Mouse (Mus musculus): ENCODE data around the gene Msi2. TPM values are rescaled to one million over a fixed set of nuclear protein-coding genes. Genes with fewer than 3 reads are reported as not detected.

The Msi2 gene
- total and polyA plus RNA-seq, 2 experiments from 2014 or later: 26.9 to 133 TPM

GRCm38 (mm10) chr11:88627327-88627726 is 91.0 kb downstream of the Msi2 start:
- DNase-seq (ENCODE audit: low spot score) (no peak), ATAC-seq (ENCODE audit: low FRiP score) (no peak)
- H3K9ac ChIP-seq (replicated peaks; ENCODE audit: low read length, poor library complexity, severe bottlenecking): no peak overlapping the region
- H3K4me2 ChIP-seq (ENCODE audit: low read depth, low read length, poor library complexity, severe bottlenecking): no peak overlapping the region
- H3K27ac ChIP-seq (ENCODE audit: low read depth, low read length): no peak overlapping the region; the same call in 1 of the 2 replicates
- WGBS: 64% methylated on average over 7 of the region's 7 CpGs
- no peaks in the 10 kb centered on the region for H3K9me3 ChIP-seq (ENCODE audit: low read length)
- TF ChIP-seq CTCF (IDR thresholded peaks at IDR 0.05): no peak
- no peaks in the 10 kb centered on the region for H3K27me3 ChIP-seq (ENCODE audit: insufficient read depth, low read length)
- H3K36me3 ChIP-seq (ENCODE audit: insufficient read depth, low read length): no peaks in the 10 kb centered on the region
- H3K4me3 ChIP-seq (ENCODE audit: low read depth, low read length): no peak overlapping the region
- H3K4me1 ChIP-seq (ENCODE audit: insufficient read depth, low read length): 0 out of 2 replicates have a peak, but pooled peaks cover 9% of the 10 kb centered on the region

DNA sequence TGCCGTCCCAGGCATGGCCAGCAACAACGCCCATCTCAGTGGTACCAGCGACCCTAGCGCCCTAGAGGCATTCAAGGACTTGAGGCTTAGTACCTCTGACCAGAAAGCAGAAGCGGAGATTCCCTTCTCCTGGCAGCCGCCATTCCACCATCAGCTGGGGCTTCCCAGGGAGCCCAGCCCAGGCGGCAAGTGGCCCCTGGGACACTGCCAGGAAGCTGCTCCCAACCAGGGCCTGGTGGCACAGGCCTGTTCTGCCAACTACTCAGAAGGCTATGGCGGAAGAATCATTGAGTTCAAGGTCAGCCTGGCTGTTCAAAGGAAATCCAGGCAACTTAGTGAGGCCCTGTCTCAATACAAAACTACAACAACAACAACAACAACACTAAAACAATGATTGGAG is 91.7 kb downstream of the Msi2 start:
- Histone ChIP-seq H3K27me3 (ENCODE audit: insufficient read depth, low read length) (no peaks in the 10 kb centered on the region), H3K4me1 (ENCODE audit: insufficient read depth, low read length) (0 out of 2 replicates have a peak, but pooled peaks cover 9% of the 10 kb centered on the region), H3K4me2 (ENCODE audit: low read depth, low read length, poor library complexity, severe bottlenecking) (no peak overlapping the region), H3K4me3 (ENCODE audit: low read depth, low read length) (no peak overlapping the region), H3K9ac (replicated peaks; ENCODE audit: low read length, poor library complexity, severe bottlenecking) (no peak overlapping the region), H3K36me3 (ENCODE audit: insufficient read depth, low read length) (no peaks in the 10 kb centered on the region), H3K9me3 (ENCODE audit: low read length) (no peaks in the 10 kb centered on the region), H3K27ac (ENCODE audit: low read depth, low read length) (no peak overlapping the region)
- 58% methylated on average over 8 of the region's 8 CpGs for WGBS
- DNase-seq (ENCODE audit: low spot score): no peak
- ATAC-seq (ENCODE audit: low FRiP score): no peak
- TF ChIP-seq CTCF (IDR thresholded peaks at IDR 0.05): no peak

DNA sequence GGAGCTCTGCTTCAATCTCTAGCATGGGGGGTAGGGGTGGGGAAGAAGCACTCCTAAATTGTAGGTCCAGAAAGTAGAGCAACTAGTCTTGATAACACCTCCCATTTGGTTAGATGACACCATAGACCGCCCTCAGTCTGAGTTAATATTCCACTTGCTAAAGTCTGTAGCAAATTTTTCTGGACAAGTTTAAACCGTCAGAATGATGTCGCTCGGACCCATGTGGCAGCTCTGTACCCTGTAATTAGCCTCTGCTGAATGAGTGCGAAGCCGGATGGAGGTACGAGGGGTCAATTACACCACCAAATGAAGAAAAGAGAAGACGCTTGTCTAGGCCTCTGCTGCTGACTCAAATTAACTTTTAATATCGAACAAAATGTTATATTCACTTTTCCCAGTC is 92.3 kb downstream of the Msi2 start:
- Histone ChIP-seq H3K9ac (replicated peaks; ENCODE audit: low read length, poor library complexity, severe bottlenecking) (no peak overlapping the region), H3K27ac (ENCODE audit: low read depth, low read length) (no peak overlapping the region), H3K27me3 (ENCODE audit: insufficient read depth, low read length) (no peaks in the 10 kb centered on the region), H3K9me3 (ENCODE audit: low read length) (no peaks in the 10 kb centered on the region), H3K4me1 (ENCODE audit: insufficient read depth, low read length) (0 out of 2 replicates have a peak, but pooled peaks cover 9% of the 10 kb centered on the region), H3K36me3 (ENCODE audit: insufficient read depth, low read length) (no peaks in the 10 kb centered on the region), H3K4me2 (ENCODE audit: low read depth, low read length, poor library complexity, severe bottlenecking) (no peak overlapping the region), H3K4me3 (ENCODE audit: low read depth, low read length) (no peak overlapping the region)
- no peak for ATAC-seq (ENCODE audit: low FRiP score)
- no peak for DNase-seq (ENCODE audit: low spot score)
- TF ChIP-seq CTCF (IDR thresholded peaks at IDR 0.05): no peak
- 74% methylated on average over 9 of the region's 9 CpGs for WGBS

DNA sequence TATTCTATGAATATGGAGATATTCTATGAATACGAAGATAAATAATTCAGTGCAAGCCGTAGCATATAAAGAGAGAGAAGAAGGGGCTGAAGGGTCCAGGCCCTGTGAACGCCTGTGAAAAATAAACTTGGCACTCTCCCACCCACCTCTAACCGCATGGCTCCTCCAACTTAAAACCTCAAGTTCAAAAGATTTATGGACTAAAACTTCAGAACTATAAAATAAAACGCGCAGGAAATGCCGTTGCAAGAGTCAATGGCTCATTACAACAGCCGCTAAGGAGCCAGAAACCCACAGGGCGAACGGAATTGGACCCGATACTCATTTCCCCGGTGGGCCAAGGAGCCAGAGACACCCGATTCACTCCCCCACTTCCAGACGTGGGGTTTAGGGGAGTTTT is 93.2 kb downstream of the Msi2 start:
- Histone ChIP-seq H3K4me1 (ENCODE audit: insufficient read depth, low read length) (0 out of 2 replicates have a peak, but pooled peaks cover 9% of the 10 kb centered on the region), H3K4me2 (ENCODE audit: low read depth, low read length, poor library complexity, severe bottlenecking) (no peak overlapping the region), H3K4me3 (ENCODE audit: low read depth, low read length) (no peak overlapping the region), H3K9ac (replicated peaks; ENCODE audit: low read length, poor library complexity, severe bottlenecking) (no peak overlapping the region), H3K9me3 (ENCODE audit: low read length) (no peaks in the 10 kb centered on the region), H3K36me3 (ENCODE audit: insufficient read depth, low read length) (no peaks in the 10 kb centered on the region), H3K27me3 (ENCODE audit: insufficient read depth, low read length) (no peaks in the 10 kb centered on the region), H3K27ac (ENCODE audit: low read depth, low read length) (no peak overlapping the region)
- DNase-seq (ENCODE audit: low spot score) (no peak), ATAC-seq (ENCODE audit: low FRiP score) (no peak)
- no peak for TF ChIP-seq CTCF (IDR thresholded peaks at IDR 0.05)
- 67% methylated on average over 14 of the region's 14 CpGs for WGBS

- 0 out of 2 replicates have a peak, but pooled peaks cover 9% of the 10 kb centered on the region for H3K4me1 ChIP-seq (ENCODE audit: insufficient read depth, low read length)
- no peaks in the 10 kb centered on the region for H3K27me3 ChIP-seq (ENCODE audit: insufficient read depth, low read length)
- H3K4me3 ChIP-seq (ENCODE audit: low read depth, low read length): no peak overlapping the region
- no peaks in the 10 kb centered on the region for H3K9me3 ChIP-seq (ENCODE audit: low read length)
- no peak overlapping the region for H3K27ac ChIP-seq (ENCODE audit: low read depth, low read length)
- WGBS: 80% methylated on average over 6 of the region's 6 CpGs
- no peak overlapping the region for H3K4me2 ChIP-seq (ENCODE audit: low read depth, low read length, poor library complexity, severe bottlenecking)
- no peak for TF ChIP-seq CTCF (IDR thresholded peaks at IDR 0.05)
- H3K36me3 ChIP-seq (ENCODE audit: insufficient read depth, low read length): no peaks in the 10 kb centered on the region
- no peak for DNase-seq (ENCODE audit: low spot score)
- H3K9ac ChIP-seq (replicated peaks; ENCODE audit: low read length, poor library complexity, severe bottlenecking): no peak overlapping the region
- no peak for ATAC-seq (ENCODE audit: low FRiP score)
Observed at GRCm38 (mm10) chr11:88624627-88625026, 93.7 kb downstream of the Msi2 start.

DNA sequence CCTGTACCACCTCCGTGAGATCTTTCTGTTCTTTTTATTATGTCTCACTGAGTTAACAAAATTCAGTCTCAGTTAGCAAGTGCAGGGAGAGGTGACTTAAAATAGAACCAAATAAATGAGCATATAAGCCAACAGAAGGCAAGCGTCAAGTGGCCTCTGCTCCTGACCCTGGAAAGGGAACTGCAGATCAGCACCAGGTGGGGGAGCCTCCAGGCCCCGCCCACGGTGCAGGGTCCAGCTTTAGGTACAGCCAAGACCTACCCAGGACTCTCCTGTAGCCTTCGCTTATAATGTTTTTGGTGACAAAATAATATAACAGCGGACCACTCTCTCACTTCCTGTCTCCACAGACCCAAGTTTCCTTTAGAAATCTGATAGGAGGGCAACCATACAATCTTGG is 94.6 kb downstream of the Msi2 start:
- H3K9ac ChIP-seq (replicated peaks; ENCODE audit: low read length, poor library complexity, severe bottlenecking): no peak overlapping the region
- H3K27ac ChIP-seq (ENCODE audit: low read depth, low read length): no peak overlapping the region
- TF ChIP-seq CTCF (IDR thresholded peaks at IDR 0.05): no peak
- no peak overlapping the region for H3K4me2 ChIP-seq (ENCODE audit: low read depth, low read length, poor library complexity, severe bottlenecking)
- H3K27me3 ChIP-seq (ENCODE audit: insufficient read depth, low read length): no peaks in the 10 kb centered on the region
- H3K9me3 ChIP-seq (ENCODE audit: low read length): no peaks in the 10 kb centered on the region
- no peak overlapping the region for H3K4me3 ChIP-seq (ENCODE audit: low read depth, low read length)
- H3K4me1 ChIP-seq (ENCODE audit: insufficient read depth, low read length): peaks cover 11% of the 10 kb centered on the region; the same call in 1 of the 2 replicates
- H3K36me3 ChIP-seq (ENCODE audit: insufficient read depth, low read length): no peaks in the 10 kb centered on the region
- 79% methylated on average over 6 of the region's 6 CpGs for WGBS
- ATAC-seq (ENCODE audit: low FRiP score) (no peak), DNase-seq (ENCODE audit: low spot score) (no peak)
